Mouse (Mus musculus) cortical plate, adult 2 months (tissue): ENCODE data around the gene 1110002E22Rik.
A peak's percentile ranks its signal among the peaks of the same experiment; 100 is the strongest.

Experiments
- CTCF ChIP-seq: fragments of 200-500 bp; IDR thresholded peaks from 2 replicates; pipeline ENCODE4 v1.5.1; 2011; ENCODE audit warnings: mild to moderate bottlenecking, control low read depth, low read length; ENCODE audit not compliant: insufficient read depth; ENCODE audit errors: extremely low read depth
- POLR2A ChIP-seq: fragments of 200-500 bp; IDR thresholded peaks from 2 replicates; pipeline ENCODE4 v1.6.1; 2011; ENCODE audit warnings: mild to moderate bottlenecking, low read length, control low read depth; ENCODE audit not compliant: insufficient read depth; ENCODE audit errors: extremely low read depth

DNA sequence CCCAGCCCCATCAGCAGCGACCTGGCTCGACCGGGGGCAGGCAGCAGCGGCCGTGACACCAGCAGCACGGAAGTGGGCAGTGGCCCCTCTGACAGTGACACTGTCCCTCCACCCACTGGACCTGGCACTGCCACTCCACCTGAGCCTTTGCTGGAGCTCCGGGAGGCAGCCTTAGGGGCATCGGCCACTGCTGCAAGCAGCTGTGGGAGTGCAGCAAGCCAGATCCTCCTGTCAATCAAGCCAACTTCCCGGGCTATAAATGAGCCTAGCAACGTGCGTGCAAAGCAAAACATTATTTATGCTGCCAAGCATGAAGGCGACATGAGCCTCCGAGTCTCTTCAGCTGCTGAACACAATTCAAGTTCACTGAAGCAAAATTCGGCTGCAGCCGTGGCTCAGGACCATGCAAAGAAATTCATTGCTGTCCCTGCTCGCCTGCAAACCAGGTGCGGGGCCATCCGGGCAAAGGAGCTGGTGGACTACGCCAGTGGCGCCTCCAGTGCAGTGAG lies 1.6 kb downstream of the 1110002E22Rik start:
- TF ChIP-seq POLR2A (0 out of 2 replicates have a peak, but pooled peaks have one; percentile 23), CTCF (no peak)
